Mouse (Mus musculus): Measurements from ENCODE around the gene Crybb3. TPM values are rescaled to one million over a fixed set of nuclear protein-coding genes. Genes with fewer than 3 reads are reported as not detected.

Gene Crybb3
- total RNA-seq, 4 experiments from 2014 or later: 0.84 to 2.6 (median 2.3) TPM; not detected in 1

- no peak for DNase-seq
These were observed 35.7 kb downstream of the Crybb3 start for GRCm38 (mm10) chr5:113045511-113046273.

- DNase-seq: peak; percentile 60
These were observed 37.9 kb downstream of the Crybb3 start for GRCm38 (mm10) chr5:113043531-113043930.

DNA sequence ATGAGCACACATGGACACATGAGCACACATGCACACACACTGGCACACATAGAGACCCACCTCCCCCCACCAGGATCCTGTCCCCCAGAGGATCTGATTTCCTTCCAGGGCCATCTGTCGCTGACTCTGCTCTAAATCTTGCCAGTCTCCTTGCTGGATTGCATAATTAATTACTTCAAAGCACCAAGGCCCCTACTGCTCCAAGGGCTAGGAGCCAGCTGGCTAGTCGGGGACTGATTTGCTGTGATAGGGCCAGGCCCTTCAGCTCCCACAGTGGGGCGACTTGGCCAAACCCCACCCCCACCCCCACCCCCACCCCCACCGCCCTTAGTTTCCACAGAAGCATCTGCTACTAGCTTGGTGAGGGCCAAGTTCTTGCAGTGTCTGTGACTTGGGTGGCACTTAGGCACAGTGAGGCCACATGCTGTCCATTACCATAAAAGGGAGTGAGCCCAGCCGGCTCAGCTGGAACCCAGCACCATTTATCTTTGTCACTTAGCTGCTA is 39.8 kb downstream of the Crybb3 start:
- peak; percentile 71 for DNase-seq

DNA sequence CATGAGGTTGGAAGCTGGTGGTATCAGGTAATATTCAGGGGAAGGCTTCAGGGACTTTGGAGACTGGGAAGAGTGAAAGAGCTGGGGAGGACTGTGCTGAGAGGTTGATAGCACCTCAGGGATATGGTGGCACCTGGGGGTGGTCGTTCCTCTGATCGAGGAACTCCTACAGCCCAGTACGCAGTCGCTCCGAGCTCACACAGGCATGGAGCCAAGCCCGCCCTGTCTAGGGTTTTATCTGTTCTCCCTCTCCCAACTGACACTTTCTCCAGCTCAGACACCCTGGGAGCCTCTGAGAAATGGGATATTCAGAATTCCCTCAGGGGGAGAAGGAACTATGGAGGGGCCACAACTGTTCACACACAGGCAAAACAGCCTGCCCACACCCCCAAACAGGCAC is 40.6 kb downstream of the Crybb3 start:
- no peak for DNase-seq

DNA sequence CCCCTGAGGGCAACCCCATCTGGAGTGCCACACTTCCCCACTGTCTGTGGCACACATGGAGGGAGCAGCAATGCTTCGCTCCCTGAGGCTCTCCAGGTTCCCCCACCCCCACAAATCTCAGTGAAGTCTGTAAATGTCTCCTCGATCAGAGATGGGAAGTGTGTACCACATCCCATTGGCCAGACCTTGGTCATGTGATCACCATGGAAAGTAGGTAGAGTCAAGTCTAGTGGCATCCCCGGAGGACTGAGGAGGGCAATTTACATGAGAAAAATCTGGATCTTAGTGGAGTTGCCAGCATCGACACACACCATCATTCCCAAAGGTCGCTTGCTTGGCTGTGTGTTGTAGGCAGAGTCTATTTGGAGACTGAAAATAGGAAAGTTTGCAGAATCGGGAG is 42.8 kb downstream of the Crybb3 start:
- no peak for DNase-seq

DNA sequence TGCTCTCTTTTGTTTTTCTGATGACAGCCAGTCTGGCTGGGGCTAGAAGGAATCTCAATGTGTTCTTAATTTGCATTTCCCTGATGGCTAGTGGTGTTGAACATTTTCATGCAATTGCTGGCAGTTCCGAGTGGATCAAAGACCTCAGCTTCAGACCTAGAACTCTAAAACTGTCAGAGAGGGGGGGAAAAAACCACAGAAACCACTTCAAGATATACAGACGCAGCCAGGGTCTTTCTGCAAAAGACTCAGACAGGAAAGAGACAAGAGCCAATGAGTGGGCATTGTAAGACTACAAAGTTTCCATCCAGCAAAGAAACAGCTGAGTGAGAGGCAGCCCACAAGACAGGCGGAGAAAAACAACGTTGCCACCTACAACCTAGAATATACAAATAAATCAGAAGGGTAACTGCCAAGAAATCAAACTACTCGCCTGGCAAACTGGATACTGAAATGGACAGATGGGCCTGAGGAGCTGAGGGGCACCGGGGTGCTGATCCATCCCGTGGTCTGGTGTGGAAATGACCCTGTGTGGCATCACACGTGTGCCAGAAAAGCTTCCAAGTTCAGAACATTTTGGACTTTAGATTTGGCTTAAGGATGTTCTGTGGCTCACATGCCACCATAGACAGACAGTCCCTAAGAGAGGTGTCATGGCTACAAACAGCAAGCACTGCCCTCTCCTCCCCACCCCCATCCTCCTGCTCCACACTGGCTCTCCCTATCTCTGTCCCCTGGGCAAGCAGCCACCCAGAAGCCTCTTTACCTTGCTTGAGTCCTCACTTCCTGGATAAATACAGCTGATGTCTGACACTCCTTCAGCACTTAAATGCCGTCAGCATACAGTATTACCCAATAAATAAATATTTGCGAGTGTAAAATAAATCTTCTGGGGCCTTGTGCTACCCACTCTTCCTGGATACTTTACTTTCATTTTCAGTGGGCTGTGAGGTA is 46.0 kb downstream of the Crybb3 start:
- DNase-seq: no peak

- no peak for DNase-seq
These were observed 50.1 kb downstream of the Crybb3 start for GRCm38 (mm10) chr5:113031201-113031754.

DNA sequence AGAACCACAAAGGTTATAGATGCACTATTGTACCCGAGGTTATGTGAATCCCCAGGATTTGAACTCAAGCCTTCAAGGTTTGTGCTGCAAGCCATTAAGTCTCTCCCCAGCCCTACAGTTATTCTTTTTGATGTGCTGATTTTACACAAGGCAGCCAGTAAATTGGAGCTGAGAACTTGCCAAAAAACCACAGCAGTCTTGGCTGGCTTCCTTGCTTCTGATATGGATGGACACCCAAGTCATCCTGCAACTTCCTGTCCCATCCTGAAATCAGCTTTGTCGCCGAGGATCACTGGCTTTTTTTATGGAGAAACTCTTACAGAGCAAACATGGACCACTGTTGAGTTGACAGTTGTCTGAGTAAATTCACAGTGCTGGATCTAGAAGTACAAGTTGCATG is 51.3 kb downstream of the Crybb3 start:
- no peak for DNase-seq

DNA sequence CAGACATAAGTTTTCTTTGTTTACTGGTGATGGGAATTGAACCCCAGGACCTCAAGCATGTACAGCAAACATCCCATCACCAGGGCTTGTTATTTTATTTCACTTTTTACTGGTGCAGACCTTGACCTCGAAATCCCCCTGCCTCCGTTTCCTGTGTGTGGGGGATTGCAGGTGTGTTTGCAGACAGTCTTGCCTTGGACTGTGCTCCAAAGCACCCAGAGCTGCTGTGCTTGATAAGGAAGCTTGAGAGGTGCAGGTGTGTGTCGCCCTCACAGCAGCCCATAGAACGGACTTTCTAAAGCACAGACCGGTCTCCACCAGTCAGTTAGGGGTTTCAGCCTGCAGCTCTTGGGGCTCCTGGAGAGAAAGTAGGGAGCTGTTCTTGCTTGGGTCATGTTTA is 54.7 kb downstream of the Crybb3 start:
- DNase-seq: no peak

Other genes starting within 250 kb of the Crybb3 start
- gene Myo18b, start 185.2 kb downstream of the Crybb3 start, total RNA-seq (2022): under 1 TPM in 3 of 4 experiments, not detected in 1; 0.10 to 0.22 (median 0.11) TPM
- 10 to 100 TPM; 12.4 to 24.3 (median 16.8) TPM for gene Grk3, start 65.8 kb downstream of the Crybb3 start, total RNA-seq (2022)
- not detected for gene Crybb2, start 11.5 kb downstream of the Crybb3 start, total RNA-seq (2022)
- 10 to 100 TPM; 13.5 to 20.0 (median 15.7) TPM for gene 2900026A02Rik, start 139.7 kb upstream of the Crybb3 start, total RNA-seq (2022)
- gene Tmem211, start 145.3 kb upstream of the Crybb3 start, total RNA-seq (2022): not detected
- 10 to 100 TPM; 14.8 to 23.5 (median 18.8) TPM for gene Sgsm1, start 229.2 kb upstream of the Crybb3 start, total RNA-seq (2022)